Mouse (Mus musculus): Measurements from ENCODE around the gene Asgr1. TPM values are rescaled to one million over a fixed set of nuclear protein-coding genes. Genes with fewer than 3 reads are reported as not detected.

The Asgr1 gene
- total and polyA plus RNA-seq, 3 experiments = not detected

DNA sequence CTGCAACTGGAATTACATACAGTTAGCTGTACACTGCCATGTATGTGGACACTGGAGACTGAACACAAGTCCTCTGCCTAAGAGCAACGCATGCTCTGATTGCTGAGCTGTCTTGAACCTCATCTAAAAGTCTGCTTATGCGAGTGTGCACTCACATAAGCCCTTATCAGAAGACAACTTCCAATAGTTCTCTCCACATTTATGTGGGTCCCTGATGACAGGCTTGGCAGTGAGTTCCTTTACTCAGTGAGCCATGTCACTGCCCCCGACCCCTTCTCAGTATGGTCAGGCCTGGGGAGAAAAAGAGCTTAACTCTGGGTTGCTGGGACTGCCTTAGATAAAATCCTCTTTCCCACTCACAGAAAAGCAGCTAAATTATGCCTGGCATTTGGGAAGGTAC is 37.2 kb upstream of the Asgr1 start, which contains the start of gene Dlg4:
TSS of gene Dlg4 (plus strand) at position 274 of the 400 bp plus-strand sequence.
- no peaks in the 10 kb centered on the region for H3K27me3 ChIP-seq (replicated peaks)
- no peak within 1 kb of the TSS for H3K4me3 ChIP-seq (replicated peaks in 1 of 3; ENCODE audit: low read depth in 2 of 3, low read length in 2 of 3, poor library complexity in 1 of 3)
- dilution Hi-C loops (cut with MboI; ENCODE audit: extremely low pct_ligation_motif_present, extremely low pct_unique_long_range_greater_than_20kb, low sequenced_read_pairs) = no loop called here
- no peak within 1 kb of the TSS for H3K9ac ChIP-seq (ENCODE audit: insufficient read depth, low read depth)
- no peaks in the 10 kb centered on the region for H3K9me3 ChIP-seq (replicated peaks; ENCODE audit: low read length)
- TF ChIP-seq NRF1 (IDR thresholded peaks at IDR 0.05; ENCODE audit: low read depth, low read length) (no peak), MAX (IDR thresholded peaks at IDR 0.05; ENCODE audit: low read length) (no peak), USF1 (IDR thresholded peaks at IDR 0.05; ENCODE audit: low read depth, low read length) (no peak), UBTF (IDR thresholded peaks at IDR 0.05; ENCODE audit: low read depth, low read length) (no peak), MXI1 (IDR thresholded peaks at IDR 0.05; ENCODE audit: low read depth, low read length) (no peak), PAX5 (IDR thresholded peaks at IDR 0.05; ENCODE audit: low read length) (no peak), CHD1 (IDR thresholded peaks at IDR 0.05; ENCODE audit: low read depth, low read length) (no peak), HCFC1 (IDR thresholded peaks at IDR 0.05; ENCODE audit: low read depth, low read length) (no peak), EP300 (IDR thresholded peaks at IDR 0.05; ENCODE audit: low read length) (no peak), ZKSCAN1 (IDR thresholded peaks at IDR 0.05; ENCODE audit: borderline replicate concordance, low read depth, low read length) (no peak), IRF4 (IDR thresholded peaks at IDR 0.05; ENCODE audit: low read depth, low read length) (no peak), MAZ (IDR thresholded peaks at IDR 0.05; ENCODE audit: low read depth, low read length) (no peak), KAT2A (IDR thresholded peaks at IDR 0.05; ENCODE audit: insufficient replicate concordance, low read length) (no peak), NELFE (IDR thresholded peaks at IDR 0.05; ENCODE audit: low read depth, low read length) (no peak), E2F4 (IDR thresholded peaks at IDR 0.05; ENCODE audit: insufficient replicate concordance, low read depth, low read length) (no peak), BHLHE40 (IDR thresholded peaks at IDR 0.05; ENCODE audit: low read depth, low read length) (no peak), TBP (conservative IDR thresholded peaks at IDR 0.05; ENCODE audit: low read depth, low read length) (no peak), ZMIZ1 (IDR thresholded peaks at IDR 0.05; ENCODE audit: low read depth, low read length) (no peak), ZC3H11A (IDR thresholded peaks at IDR 0.05; ENCODE audit: low read depth, low read length) (no peak), USF2 (conservative IDR thresholded peaks at IDR 0.05; ENCODE audit: low read depth, low read length) (no peak)
- no peak for DNase-seq (ENCODE audit: extremely low read depth)
- H3K79me2 ChIP-seq (replicated peaks; ENCODE audit: control insufficient read depth, extremely low read depth, insufficient read depth, poor library complexity, severe bottlenecking) = no peaks in the 10 kb centered on the region
- H3K4me1 ChIP-seq (ENCODE audit: control insufficient read depth in 1 of 2, insufficient read depth in 2 of 2) = peaks cover 22 to 39% of the 10 kb centered on the region in 2 experiments
- H3K4me2 ChIP-seq (ENCODE audit: insufficient read depth, low read depth, poor library complexity, severe bottlenecking) = 0 out of 2 replicates have a peak within 1 kb of the TSS, but pooled peaks have one; percentile 54
- H3K27ac ChIP-seq (ENCODE audit: insufficient read depth, low read depth) = no peak within 1 kb of the TSS
- peaks cover 24 to 29% of the 10 kb centered on the region in 2 experiments for H3K36me3 ChIP-seq (replicated peaks in 1 of 2; ENCODE audit: control insufficient read depth in 1 of 2, insufficient read depth in 1 of 2, low read length in 1 of 2)
- in situ Hi-C loops (cut with MboI; ENCODE audit: low pct_ligation_motif_present, low pct_unique_long_range_greater_than_20kb, low sequenced_read_pairs) = loop anchor here (25.0 kb wide), 1 partner anchor 929 kb away; the partner anchor contains the start of genes Per1 and Vamp2

DNA sequence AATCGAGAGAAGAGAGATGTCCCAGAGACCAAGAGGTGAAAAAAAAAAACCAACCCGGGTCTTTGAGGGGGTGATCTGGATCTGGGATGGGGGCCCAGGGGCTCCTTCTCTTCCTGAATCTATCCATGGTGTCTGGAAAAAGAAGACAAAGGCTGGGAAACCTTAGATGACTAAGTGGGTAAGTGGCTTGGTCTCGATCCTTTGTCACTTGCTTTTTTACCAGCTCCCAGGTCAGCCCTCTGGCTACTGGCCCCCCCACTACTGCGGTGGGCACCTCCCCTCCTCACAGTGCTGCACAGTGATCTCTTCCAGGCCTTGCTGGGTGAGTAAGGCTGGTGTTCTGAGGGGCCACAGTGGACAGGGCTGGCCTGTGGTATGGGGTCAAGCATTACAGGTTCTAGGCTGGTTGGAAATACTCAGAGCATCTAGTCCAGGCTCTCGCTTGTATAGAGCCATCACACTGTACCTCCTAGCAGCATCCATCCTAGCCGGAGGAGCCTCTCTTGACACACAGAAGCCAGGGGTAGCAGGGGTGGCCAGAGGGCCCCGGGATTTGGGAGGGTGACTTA is 36.6 kb upstream of the Asgr1 start:
- H3K4me3 ChIP-seq (replicated peaks in 1 of 3; ENCODE audit: low read depth in 2 of 3, low read length in 2 of 3, poor library complexity in 1 of 3) = no peak overlapping the region
- DNase-seq (ENCODE audit: extremely low read depth) = no peak
- in situ Hi-C loops (cut with MboI; ENCODE audit: low pct_ligation_motif_present, low pct_unique_long_range_greater_than_20kb, low sequenced_read_pairs) (loop anchor here (25.0 kb wide), 1 partner anchor 930 kb away; the partner anchor contains the start of genes Per1 and Vamp2), dilution Hi-C loops (cut with MboI; ENCODE audit: extremely low pct_ligation_motif_present, extremely low pct_unique_long_range_greater_than_20kb, low sequenced_read_pairs) (no loop called here)
- peaks cover 3% of the 10 kb centered on the region for H3K27me3 ChIP-seq (replicated peaks)
- H3K27ac ChIP-seq (ENCODE audit: insufficient read depth, low read depth) = no peak overlapping the region
- no peaks in the 10 kb centered on the region for H3K9me3 ChIP-seq (replicated peaks; ENCODE audit: low read length)
- TF ChIP-seq ZMIZ1 (IDR thresholded peaks at IDR 0.05; ENCODE audit: low read depth, low read length) = no peak
- no peak for TF ChIP-seq HCFC1 (IDR thresholded peaks at IDR 0.05; ENCODE audit: low read depth, low read length)
- TF ChIP-seq ZKSCAN1 (IDR thresholded peaks at IDR 0.05; ENCODE audit: borderline replicate concordance, low read depth, low read length) = no peak
- TF ChIP-seq POLR2AphosphoS2 (IDR thresholded peaks at IDR 0.05; ENCODE audit: low read depth, low read length) = no peak
- no peak for TF ChIP-seq RAD21 (IDR thresholded peaks at IDR 0.05; ENCODE audit: low read depth, low read length)
- TF ChIP-seq TBP (conservative IDR thresholded peaks at IDR 0.05; ENCODE audit: low read depth, low read length) = no peak
- TF ChIP-seq MAFK (IDR thresholded peaks at IDR 0.05; ENCODE audit: insufficient replicate concordance, low read length) = no peak
- no peak for TF ChIP-seq NELFE (IDR thresholded peaks at IDR 0.05; ENCODE audit: low read depth, low read length)
- no peak for TF ChIP-seq EP300 (IDR thresholded peaks at IDR 0.05; ENCODE audit: low read length)
- no peak for TF ChIP-seq MAX (IDR thresholded peaks at IDR 0.05; ENCODE audit: low read length)
- no peak for TF ChIP-seq MXI1 (IDR thresholded peaks at IDR 0.05; ENCODE audit: low read depth, low read length)
- TF ChIP-seq JUN (IDR thresholded peaks at IDR 0.05; ENCODE audit: insufficient read depth, low read depth, low read length) = no peak
- H3K79me2 ChIP-seq (replicated peaks; ENCODE audit: control insufficient read depth, extremely low read depth, insufficient read depth, poor library complexity, severe bottlenecking) = no peaks in the 10 kb centered on the region
- H3K4me1 ChIP-seq (ENCODE audit: control insufficient read depth in 1 of 2, insufficient read depth in 2 of 2) = peaks cover 22 to 43% of the 10 kb centered on the region in 2 experiments
- H3K9ac ChIP-seq (ENCODE audit: insufficient read depth, low read depth) = no peak overlapping the region
- peaks cover 18 to 22% of the 10 kb centered on the region in 2 experiments for H3K36me3 ChIP-seq (replicated peaks in 1 of 2; ENCODE audit: control insufficient read depth in 1 of 2, insufficient read depth in 1 of 2, low read length in 1 of 2)
- no peak overlapping the region for H3K4me2 ChIP-seq (ENCODE audit: insufficient read depth, low read depth, poor library complexity, severe bottlenecking)
